Mouse (Mus musculus): ENCODE measurements around the gene Fam214a.
"Not testable (repeated sequence)": the region's sequence is repeated elsewhere in the genome, so short reads cannot be mapped to it uniquely, and the experiment has no call there.

The Fam214a gene

GRCm38 (mm10) chr9:74982722-74983121 is 30.0 kb downstream of the Fam214a start:
- not testable (repeated sequence) for DNase-seq

- no peak for DNase-seq
Measured at GRCm38 (mm10) chr9:74985173-74985715, 32.6 kb downstream of the Fam214a start.

DNA sequence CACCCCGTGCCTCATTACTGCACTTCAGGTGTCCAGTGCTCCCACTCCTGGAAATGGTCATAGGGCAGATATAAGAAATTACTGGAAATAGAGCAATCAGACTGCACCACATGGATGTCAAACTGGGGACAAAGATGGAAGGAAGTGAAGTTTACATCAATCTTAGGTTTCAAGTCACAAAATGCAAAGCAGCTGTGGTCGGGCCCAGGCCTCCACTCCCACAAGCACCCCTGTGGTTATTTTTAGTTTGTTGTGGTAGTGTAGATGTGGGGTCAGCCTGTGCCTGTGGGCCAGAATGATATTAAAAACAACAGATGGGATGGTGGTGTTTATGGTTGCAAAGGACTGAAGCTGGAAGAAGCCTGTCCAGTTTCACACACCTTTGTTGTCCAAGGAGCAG is 33.1 kb downstream of the Fam214a start:
- DNase-seq = no peak

DNA sequence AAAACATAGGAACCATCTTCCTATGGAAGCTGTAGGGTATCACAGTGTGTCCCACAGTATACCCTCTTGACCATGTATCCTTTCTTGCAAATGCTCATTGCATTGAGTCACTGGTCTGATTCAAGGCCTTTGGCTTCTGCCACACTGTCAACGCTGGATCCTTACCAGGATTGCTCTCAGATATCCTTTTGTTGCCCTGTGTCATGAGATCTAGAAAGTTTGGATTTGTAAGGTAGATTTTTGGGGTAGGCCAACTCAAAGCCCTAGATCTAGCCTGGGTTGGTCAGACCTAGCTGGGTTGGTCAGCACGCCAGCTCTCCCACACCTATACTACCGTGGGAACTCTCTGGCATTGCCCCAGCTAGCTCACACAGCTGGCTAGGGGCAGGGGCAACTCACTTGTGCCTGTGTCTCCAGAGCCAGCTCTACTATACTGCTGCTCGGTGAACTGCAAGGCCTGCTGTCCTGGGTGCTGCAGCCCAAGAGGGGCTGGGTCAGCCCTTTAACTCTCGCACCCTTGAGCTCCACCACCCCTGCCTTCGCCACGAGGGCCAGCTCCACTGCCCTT is 36.3 kb downstream of the Fam214a start:
- DNase-seq = no peak

DNA sequence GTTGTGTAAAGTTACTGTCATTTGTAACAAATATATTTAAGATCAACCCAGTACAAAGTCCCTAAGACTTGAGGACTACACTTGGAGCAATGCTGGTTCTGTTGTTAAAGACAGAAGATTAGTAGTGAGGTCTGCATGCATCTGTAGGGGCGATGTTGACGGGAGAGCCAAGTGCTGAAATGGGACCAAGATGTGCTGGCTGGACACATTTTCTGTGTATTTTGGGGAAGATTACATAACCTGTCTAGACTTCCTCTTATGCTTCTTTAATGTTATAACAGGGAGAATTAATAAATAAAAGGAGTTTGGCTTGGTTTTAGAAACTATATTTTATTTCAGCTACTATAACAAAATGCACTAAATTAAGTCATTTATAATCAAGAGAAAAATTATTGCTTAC is 37.3 kb downstream of the Fam214a start:
- DNase-seq = no peak

DNA sequence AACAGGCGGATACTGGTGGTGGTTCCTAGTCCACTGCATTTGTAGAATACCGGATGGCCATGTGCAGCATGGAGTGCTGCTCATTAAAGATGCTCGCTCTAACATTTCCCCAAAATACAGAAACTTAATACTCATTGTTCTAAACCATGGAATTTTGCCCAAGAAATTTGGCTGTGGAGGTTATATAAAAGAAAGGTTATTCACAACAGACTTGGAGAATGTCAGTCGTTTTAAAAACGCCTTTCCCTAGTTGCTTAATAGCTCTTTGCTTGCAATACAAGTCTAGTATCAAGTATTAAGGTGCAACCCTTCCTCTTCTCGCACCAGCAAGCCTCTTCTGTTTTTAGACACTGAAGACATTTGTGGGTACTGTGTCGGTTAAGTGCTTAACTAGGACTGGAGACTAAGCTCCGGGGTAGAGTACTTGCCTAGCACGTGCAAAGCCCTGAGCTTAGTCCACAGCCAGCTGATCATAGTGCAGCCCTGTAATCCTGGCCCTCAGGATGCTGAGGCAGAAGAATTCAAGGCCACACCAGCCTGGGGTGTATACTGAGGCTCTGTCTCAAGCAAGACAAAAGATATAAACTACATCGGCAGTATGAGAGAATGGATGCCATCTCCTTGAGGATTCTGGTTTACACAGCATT is 42.0 kb downstream of the Fam214a start:
- DNase-seq = no peak

DNA sequence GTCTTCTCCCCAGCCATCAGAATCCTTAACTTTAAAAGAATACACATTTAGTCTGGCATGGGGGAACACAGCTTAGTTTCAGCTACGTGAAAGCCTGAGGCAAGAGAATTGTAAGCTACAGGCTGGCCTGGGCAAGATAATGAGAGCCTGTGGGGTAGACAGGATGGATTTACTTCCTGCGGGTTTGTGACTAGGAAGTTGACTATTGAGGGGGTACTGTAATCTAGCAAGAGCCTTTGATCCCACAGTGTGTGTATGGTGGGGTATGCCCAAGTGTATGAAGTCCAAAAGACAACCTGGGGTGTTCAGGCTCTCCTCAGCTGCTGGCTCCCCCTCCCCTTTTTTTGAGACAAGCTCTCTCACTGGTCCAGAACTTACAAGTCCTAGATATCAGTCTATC is 43.7 kb downstream of the Fam214a start:
- DNase-seq = no peak

GRCm38 (mm10) chr9:74997976-74998375 is 45.3 kb downstream of the Fam214a start:
- DNase-seq = no peak

- no peak for DNase-seq
Measured at GRCm38 (mm10) chr9:75001006-75001405, 48.3 kb downstream of the Fam214a start.

DNA sequence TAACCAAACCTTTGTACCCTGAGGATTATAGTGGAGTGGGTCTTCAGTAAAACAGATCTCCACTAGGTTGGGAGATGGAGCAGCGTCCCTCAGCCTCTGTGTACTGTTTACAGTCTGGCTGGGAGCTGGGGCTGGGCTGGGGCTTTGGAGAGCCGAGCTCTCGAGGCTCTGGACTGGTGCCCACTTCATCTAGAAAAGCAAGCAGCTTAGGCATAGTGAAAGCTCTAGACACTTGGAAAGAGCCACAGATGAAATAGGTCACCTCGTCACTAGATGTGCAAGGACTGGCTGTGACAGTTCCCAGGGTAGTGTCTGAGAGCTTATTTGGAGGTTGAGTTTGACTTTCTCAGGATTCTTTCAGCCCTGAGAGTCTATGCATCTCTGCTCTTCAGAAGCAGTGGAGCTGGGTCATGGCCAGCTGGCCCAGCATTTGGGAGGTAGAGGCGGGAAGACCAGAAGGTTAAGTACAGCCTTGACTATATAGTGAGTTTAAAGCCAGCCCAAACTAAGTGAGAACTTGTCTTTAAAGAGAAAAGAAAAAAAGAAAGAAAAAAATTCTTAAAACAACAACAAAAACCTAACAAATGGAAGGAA is 49.0 kb downstream of the Fam214a start:
- no peak for DNase-seq

GRCm38 (mm10) chr9:75002262-75002661 is 49.6 kb downstream of the Fam214a start:
- DNase-seq = no peak

DNA sequence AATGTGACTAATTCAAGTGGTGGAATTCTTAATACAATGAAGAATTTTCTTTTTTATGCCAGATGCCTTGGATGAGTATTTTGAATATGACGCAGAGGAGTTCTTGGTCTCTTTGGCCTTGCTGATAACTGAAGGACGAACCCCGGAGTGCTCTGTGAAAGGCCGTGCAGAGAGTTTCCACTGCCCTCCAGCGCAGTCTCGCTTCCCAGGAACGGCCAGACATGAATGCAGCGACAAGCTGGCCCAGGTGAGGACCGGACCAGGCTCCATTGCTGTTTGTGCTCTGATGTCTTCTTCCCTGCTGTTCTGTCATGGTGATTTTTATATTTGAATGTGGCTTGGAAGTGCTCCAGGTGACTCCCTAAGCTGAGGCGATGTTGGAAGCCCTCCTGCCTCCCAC is 51.5 kb downstream of the Fam214a start:
- DNase-seq = peak; percentile 42

- DNase-seq = no peak
Measured at GRCm38 (mm10) chr9:75016591-75016990, 63.9 kb downstream of the Fam214a start.

- no peak for DNase-seq
Measured at GRCm38 (mm10) chr9:75019181-75019580, 66.5 kb downstream of the Fam214a start.

DNA sequence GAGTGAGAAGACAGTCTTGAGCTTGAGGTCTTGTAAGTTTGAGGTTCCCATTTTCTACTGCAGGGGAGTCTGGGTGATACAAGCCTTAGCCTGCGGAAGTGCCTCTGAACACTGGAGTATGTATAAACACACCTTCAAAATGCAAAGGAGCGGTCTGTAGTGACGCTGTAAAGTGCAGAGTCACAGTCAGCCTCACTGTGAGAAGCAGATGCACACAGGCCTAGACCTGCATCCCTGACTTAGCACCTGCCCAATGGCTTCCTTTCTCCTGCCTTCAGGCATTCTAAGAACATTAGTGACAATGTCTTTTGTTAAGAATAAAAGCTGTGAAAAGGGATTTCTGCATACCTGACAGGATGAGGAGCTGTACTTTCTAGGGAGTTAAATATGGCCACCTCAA is 66.9 kb downstream of the Fam214a start:
- DNase-seq = no peak

GRCm38 (mm10) chr9:75020561-75020960 is 67.9 kb downstream of the Fam214a start:
- DNase-seq = no peak

DNA sequence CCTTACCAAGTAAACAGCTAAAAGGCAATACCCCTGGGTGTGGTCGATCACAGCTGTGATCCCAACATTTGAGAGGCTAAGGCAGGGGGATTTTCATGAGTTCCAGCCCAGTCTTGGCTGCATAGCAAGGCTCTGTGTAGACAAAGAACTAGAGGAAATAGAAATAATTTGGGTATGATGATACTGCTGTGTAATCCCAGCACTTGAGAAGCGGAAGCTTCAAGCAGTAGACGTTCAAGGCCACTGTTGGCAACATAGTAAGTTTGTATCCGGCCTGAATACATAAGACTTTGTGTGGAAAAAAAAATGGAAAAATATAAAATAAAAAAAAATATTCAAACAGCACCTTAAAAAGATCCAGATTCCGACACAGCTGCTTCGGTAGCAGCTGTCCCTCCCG is 69.9 kb downstream of the Fam214a start:
- no peak for DNase-seq

DNA sequence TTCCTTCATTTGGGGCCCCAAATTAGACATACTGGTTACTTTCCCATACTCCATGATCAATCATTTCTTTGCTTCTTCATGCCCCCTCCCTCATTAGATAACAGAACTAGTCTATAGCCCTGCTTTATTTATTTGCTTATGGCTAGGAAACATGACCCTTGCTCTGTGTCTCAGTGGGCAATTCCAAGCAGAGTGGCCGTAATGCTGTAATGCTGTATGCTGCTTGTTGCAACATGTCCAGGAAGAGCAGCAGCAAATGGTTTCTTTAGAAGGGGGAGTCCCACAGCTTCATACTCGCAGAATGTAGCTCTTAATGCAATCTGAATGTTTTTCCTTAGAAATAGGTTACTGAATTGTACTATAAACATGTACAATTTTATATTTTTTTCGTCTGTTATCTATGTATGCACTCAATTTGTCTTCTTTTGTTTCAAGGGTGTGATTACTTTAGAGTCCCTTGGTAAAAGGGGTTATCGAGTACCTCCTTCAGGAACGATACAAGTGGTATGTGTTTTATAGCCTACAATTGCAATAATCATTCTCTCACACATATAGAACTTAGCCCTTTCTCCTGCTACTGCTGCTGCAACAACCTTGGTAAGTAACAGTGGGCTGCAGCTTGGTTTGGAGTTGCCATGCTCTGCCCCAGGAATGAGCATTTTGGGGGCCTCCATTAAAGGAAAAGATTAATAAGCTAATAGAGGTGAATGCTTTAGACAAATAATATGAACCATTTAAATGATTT is 70.6 kb downstream of the Fam214a start:
- no peak for DNase-seq

- no peak for DNase-seq
Measured at GRCm38 (mm10) chr9:75024089-75024488, 71.4 kb downstream of the Fam214a start.

DNA sequence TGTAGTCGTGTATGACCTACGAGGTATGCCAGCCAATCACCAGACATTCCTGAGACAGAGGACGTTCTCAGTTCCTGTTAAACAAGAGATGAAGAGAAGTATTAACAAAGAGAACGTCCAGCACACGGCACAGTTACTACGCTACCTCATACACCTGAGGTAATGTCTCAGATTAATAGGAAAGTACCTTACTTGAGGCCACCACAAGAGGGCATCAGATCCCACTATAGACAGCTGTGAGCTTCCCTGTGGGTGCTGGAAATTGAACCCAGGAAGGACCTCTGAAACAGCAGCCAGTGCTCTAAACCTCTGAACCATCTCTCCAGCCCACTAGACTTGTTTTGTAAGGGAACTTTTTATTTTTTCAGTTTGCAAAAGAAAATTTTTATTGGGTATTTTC is 73.0 kb downstream of the Fam214a start:
- no peak for DNase-seq

GRCm38 (mm10) chr9:75032408-75032807 is 79.7 kb downstream of the Fam214a start:
- DNase-seq = no peak

DNA sequence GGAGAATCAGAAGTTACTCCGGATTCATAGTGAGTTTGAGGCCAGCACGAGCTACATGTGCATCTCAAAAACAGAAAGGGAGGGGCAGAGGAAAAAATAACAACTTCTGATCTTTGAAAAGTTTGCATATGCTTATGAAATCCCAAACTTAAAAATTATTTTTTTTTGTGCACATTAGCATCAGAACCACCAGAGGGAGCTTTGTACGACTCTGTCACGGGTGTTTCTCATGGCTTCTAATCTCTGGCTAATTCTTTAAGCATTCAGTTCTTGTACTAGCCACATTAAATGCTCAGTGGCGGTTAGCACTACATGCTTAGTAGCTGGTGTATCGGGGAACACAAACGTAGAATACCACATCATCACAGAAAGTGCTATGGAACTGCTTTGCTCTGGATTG is 80.5 kb downstream of the Fam214a start:
- no peak for DNase-seq

- no peak for DNase-seq
Measured at GRCm38 (mm10) chr9:75034691-75035090, 82.0 kb downstream of the Fam214a start.

- no peak for DNase-seq
Measured at GRCm38 (mm10) chr9:75035944-75036343, 83.3 kb downstream of the Fam214a start.

Data from layer of hippocampus, adult 9-11 months (tissue).